Mouse (Mus musculus) E14TG2a.4 (cell line): ENCODE results near the gene Sar1b.

Source experiments
- CTCF ChIP-seq: conservative IDR thresholded peaks from 2 replicates; pipeline ENCODE4 v1.5.1; 2014; ENCODE audit warnings: low read length
- NANOG ChIP-seq: IDR thresholded peaks from 2 replicates; pipeline ENCODE4 v1.6.1; 2014; ENCODE audit warnings: borderline replicate concordance, low read length, mixed read lengths
- POU5F1 ChIP-seq: IDR thresholded peaks from 2 replicates; pipeline ENCODE4 v1.6.1; 2014; ENCODE audit warnings: low read length, borderline replicate concordance

- TF ChIP-seq CTCF = no peak
- no peak for TF ChIP-seq NANOG
- TF ChIP-seq POU5F1 = no peak
These were observed 4.8 kb downstream of the Sar1b start for GRCm38 (mm10) chr11:51768296-51768695.
